Mouse (Mus musculus) bone marrow macrophage, adult 2 months (primary cell): ENCODE results near the gene Klhdc1.

ENCODE experiments used
- CTCF ChIP-seq: IDR thresholded peaks from 2 replicates; pipeline ENCODE4 v1.5.1; 2012; ENCODE audit warnings: low read depth, mild to moderate bottlenecking, low read length, moderate library complexity
- POLR2A ChIP-seq: IDR thresholded peaks from 2 replicates; pipeline ENCODE4 v1.6.1; 2012; ENCODE audit warnings: mild to moderate bottlenecking, low read depth, low read length, borderline replicate concordance

DNA sequence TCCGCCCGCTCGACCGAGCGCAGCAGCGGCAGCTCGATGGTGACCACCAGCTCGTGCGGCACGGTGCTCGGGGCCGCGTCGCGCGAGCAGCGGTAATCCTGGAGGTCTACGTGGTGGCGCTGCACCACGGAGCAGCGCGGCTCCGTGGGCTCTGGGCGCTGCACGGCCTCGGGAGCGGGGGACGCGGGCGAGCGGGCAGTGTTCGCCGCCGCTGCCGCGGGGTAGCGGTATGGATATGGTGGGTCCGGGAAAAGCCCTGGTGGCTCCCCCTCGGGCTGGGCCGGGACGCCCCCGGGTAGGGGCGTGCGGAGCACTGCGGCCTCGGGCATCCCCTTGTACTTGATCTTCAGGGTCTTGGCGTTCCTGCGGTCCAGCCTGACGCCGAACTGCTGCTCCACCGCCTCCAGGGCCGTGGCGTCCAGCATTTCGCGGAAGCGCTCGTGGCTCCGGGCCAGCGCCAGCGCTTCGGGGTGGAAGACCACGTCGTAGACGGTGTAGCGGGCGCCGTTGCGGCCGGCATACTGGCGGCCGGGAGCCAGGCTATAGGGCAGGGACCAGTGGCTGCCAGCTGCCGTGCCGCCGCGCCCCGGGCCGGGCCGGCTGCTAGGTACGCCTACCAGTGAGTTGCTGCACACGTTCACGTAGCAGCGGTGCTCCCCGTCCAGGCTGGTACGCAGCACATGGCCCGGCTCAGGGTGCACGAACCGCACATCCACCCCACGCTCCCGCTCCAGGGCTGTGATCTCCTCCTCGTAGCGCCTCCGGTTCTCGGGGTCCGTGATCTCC is 43.4 kb upstream of the Klhdc1 start:
- TF ChIP-seq POLR2A, result no peak
- TF ChIP-seq CTCF, result no peak
